Mouse (Mus musculus) brain, embryonic 14.5 days (tissue): ENCODE data around the gene Zfp91.

Source experiments
- CTCF ChIP-seq: fragments of 200-500 bp; IDR thresholded peaks from 2 replicates; pipeline ENCODE4 v1.5.1; 2012; ENCODE audit warnings: inconsistent platforms, mild to moderate bottlenecking, moderate library complexity, borderline replicate concordance; ENCODE audit not compliant: insufficient read depth, insufficient read length; ENCODE audit errors: extremely low read depth
- POLR2A ChIP-seq: fragments of 200-500 bp; IDR thresholded peaks from 2 replicates; pipeline ENCODE4 v1.6.1; 2012; ENCODE audit warnings: mild to moderate bottlenecking, inconsistent platforms, borderline replicate concordance; ENCODE audit not compliant: poor library complexity, insufficient read depth, insufficient read length, severe bottlenecking; ENCODE audit errors: extremely low read depth

GRCm38 (mm10) chr19:12824549-12824948 is 28.6 kb upstream of the Zfp91 start:
- TF ChIP-seq POLR2A = no peak
- TF ChIP-seq CTCF = no peak; the same call in 1 of the 2 replicates
